Mouse (Mus musculus) heart, postnatal 4 days (tissue): Measurements from ENCODE around the gene Cd28. TPM values are rescaled to one million over a fixed set of nuclear protein-coding genes. Genes with fewer than 3 reads are reported as not detected.

Source experiments
- DNase-seq: peaks from one replicate; pipeline ENCODE4 v3.0.0; 2021
- total RNA-seq, 2 experiments: library from RNA; stranded (reverse); gene quantifications; 2 replicates each; pipeline ENCODE4 v1.2.3; 2021

The Cd28 gene
- total RNA-seq, 2 experiments from 2014 or later: 0.63 to 0.71 TPM

DNA sequence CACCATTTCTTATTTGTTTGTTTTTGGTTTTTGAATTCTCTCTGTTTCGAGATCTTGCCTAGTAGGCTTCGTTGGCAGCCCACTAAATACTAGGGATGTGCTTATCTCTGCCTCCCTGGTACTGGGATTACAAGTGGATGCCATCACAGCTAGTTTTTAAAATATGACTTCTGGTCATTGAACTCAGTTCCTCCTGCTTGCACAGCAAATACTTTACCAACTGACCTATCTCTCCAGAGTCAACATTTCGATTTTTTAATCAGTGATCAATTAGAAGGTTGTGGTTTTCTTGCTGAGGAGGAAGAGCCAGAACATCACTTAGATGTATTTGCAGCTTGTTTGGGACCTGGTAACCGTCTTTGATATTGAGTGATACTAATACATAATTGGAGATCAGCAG, 34.4 kb downstream of the Cd28 start:
- no peak for DNase-seq

GRCm38 (mm10) chr1:60752986-60753385, 36.4 kb downstream of the Cd28 start:
- DNase-seq: no peak

DNA sequence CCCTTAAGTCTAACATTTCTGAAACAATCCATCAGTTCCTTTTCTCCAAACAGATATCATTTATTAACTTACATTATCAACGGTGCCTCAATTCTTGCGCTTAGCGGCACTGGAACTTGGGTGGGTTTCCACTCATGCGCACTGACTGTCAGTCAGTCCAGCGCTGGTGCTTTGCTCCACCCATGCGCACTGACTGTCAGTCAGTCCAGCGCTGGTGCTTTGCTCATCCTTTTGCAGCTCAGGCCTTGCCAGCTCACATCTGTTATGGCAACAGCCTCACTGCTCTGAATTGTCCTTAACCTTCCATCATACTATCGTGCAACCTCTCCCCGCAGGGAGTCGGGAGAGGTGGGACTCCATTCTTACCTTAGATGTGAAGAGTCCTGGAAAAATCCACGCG, 37.4 kb downstream of the Cd28 start:
- no peak for DNase-seq

DNA sequence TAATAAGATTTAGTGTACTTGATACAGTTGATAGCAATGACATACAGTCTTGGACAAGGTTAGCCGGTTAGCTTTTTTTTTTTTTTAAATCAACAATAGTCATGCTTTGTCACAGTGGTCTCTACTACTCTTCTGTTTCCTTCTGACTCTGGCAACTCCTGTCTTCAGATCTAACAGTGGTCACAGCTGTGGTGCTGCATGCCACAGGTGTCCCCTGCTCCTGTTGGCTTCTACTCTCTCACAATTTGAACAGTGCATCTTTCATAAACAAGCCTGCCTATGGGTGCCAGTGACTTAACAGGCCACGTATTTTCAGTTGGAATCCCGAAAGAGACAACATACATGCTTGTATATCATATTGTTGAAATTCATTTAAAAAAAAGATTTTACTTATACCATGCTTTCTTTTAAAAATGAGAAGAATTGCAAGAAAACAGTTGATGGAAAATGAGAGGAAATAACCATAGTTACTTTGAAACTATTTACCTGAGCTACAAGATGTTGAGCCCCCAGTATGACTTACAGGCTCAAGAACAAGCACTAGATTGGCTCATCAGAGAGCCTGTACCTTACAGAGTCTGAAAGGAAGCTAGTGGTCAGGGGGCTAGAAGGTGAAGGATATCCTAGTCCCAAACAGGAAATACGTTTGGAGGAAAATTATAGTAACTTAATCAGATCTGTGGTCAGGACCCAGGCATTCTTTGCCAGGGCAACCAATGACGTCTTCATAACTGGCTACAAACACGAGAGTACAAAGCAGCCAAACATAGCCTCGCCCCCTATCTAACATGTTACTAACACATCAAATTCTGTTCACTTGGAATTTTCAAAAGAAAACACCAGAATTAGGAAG, 39.0 kb downstream of the Cd28 start:
- no peak for DNase-seq

- no peak for DNase-seq
These were observed 41.0 kb downstream of the Cd28 start for GRCm38 (mm10) chr1:60757631-60758030.

DNA sequence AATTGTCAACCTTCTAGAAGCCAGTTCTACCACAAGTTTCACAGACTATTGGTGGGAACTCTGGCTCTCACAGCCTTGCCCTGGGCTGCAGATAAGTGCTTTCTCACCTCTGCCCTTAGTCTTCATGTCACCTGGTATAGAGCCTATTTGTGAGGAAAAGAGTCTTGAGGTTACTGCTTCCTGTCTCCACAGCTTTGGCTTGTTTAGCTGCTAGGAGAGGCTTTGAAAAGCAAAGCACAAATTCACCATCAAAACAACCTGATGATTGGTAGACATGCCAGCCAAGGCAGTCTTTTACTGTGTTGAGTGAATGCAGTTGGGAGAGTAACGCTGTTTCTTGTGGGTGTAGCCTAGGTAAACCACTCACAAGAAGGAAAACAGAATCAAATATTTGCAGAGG, 41.6 kb downstream of the Cd28 start:
- DNase-seq: no peak

DNA sequence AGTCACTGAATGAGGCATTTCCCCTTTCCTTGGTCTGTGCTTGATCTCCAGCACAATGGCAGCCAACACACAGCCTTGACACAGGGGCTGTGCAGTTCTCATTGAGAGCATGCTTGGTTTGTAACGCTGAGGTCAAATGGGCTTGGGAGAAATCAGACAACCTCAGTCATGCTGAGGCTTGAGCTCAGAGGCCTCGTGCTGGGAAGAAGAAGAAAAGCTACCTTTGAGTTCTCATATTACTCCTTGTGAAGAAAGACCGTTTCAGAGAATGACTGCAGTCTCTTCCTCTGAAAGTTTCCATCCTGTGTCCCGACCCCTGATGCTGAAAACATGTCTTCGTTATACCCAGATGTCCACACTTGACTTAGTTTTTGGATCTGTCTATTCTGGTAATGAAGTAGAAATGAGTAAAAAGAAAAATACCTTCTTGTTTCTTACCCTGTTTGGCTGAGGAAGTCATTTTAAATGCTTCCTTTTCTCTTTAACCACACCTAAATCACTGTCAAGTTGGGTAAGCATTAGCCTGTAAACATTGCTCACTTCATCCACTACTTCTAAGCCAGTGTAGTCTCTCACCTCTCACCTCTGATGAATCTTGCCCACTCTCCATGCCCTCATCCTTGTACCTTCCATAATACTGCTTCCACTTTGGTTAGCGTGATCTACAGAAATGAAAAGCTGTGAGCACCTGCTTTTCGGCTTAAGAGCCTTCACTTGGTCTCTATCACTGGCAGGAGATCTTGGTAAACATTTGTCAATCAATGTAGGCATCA, 43.1 kb downstream of the Cd28 start:
- no peak for DNase-seq

DNA sequence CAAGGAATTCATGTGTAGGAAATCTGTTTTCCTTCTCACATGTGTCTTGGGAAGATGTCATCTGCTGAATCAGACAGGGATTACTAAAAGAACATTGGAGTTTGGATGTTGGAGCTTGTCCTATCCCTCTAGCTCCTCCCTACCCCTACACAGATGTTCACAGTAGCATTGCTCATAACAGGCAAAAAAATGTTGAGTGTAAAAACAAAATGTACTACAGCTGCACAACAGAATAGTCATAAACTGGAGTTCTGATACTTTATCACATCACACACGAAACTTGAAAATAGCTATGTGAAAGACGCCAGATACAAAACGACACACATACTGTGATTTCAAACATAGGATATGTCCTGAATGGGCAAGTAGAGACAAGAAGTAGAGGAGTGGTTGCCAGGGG, 43.9 kb downstream of the Cd28 start:
- no peak for DNase-seq

- no peak for DNase-seq
These were observed 45.0 kb downstream of the Cd28 start for GRCm38 (mm10) chr1:60761528-60762171.

GRCm38 (mm10) chr1:60762451-60762850, 45.9 kb downstream of the Cd28 start:
- no peak for DNase-seq

DNA sequence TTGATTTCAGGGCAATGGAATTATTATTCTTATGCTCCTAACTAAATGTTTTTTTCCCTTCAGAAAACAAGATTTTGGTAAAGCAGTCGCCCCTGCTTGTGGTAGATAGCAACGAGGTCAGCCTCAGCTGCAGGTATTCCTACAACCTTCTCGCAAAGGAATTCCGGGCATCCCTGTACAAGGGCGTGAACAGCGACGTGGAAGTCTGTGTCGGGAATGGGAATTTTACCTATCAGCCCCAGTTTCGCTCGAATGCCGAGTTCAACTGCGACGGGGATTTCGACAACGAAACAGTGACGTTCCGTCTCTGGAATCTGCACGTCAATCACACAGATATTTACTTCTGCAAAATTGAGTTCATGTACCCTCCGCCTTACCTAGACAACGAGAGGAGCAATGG, 46.3 kb downstream of the Cd28 start:
- DNase-seq: no peak

GRCm38 (mm10) chr1:60771771-60772170, 55.2 kb downstream of the Cd28 start:
- DNase-seq: no peak

GRCm38 (mm10) chr1:60773231-60773630, 56.6 kb downstream of the Cd28 start:
- DNase-seq: no peak

DNA sequence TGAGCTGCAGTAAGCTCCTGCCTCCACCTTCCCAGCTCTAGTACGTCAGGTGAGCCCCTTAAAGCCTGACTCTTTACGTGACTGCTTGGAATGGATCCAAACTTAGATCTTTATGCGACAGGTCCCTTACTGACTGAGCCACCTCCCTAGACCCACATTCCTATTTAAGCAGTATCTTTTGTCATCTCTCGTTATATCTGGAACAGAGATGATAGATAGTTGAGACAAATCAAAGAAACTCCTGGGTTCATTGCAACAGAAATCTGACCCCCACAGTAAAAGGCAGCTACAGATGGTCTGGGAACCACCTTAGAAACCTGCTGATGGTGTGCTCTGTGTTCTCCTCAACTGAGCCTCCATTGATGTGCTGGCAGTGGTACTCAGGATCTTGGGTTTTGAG, 59.6 kb downstream of the Cd28 start:
- DNase-seq: no peak

- DNase-seq: no peak
These were observed 60.3 kb downstream of the Cd28 start for GRCm38 (mm10) chr1:60776906-60777305.

DNA sequence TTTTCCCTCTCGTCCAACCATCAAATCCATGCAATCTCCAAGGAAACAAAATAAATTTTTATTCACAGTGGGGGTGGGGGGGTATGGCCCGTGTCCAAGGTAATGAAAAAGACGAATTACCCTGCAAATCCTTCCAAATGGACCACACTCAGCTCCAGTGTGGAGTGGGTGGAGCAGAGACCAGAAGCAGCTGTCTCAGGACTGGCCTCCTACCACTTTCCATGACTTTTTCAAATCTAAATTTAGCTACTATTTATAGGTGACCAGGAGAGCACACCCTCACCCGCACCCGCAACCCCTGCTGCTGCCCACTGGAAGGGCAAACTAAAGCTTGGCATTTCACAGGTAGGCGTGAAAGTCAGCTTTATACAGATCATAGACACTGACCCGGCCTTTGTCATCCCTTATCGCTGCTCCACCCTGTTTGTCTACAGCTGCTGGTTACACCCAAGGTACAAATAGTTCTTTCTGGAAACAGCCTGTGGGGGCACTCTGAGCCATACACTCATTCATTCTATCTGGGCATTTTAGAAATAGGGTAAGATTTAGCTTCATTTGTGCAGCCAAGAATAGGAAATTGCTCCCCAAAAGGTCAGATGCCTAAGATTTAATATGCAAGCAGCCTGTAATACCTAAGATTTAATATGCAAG, 62.0 kb downstream of the Cd28 start:
- DNase-seq: peak; percentile 57

GRCm38 (mm10) chr1:60779176-60779575, 62.6 kb downstream of the Cd28 start:
- DNase-seq: no peak

DNA sequence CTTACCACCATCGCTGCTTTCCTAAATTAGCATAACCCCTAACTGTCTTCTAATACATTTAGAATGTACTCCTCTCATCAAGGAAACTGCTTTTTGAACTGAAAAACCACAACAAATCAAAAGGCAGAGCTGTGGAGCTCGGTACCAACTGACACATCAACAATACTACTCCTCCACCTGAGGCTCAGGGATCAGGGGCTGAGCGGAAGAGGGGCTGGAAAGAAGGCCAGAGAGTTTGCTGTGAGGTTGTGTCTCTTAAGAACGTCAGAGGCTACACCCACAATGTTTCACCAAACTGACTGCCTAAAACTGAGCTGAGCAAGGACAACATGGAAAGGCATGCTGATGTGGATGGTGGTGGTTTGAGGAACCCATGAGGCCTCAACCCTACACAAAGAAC, 65.1 kb downstream of the Cd28 start:
- DNase-seq: no peak

DNA sequence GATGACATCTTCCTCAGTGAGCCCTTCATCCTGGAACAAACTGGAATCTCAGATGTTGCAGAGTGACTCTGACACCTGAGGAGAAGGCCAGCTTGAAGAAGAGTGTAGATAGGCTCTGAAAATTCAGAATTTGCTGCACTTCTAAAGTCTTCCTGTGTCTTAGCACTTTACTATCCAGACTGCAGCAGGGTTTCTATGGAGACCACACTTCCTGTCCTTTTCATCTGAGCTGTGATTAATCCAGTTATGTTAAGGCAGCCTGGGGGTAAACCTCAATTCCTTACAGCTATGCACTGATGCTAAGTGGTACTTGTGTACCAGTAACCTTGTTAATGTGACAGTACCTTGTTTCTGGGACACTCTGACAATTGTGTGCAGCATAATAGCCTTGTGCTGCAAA, 77.1 kb downstream of the Cd28 start:
- DNase-seq: no peak

DNA sequence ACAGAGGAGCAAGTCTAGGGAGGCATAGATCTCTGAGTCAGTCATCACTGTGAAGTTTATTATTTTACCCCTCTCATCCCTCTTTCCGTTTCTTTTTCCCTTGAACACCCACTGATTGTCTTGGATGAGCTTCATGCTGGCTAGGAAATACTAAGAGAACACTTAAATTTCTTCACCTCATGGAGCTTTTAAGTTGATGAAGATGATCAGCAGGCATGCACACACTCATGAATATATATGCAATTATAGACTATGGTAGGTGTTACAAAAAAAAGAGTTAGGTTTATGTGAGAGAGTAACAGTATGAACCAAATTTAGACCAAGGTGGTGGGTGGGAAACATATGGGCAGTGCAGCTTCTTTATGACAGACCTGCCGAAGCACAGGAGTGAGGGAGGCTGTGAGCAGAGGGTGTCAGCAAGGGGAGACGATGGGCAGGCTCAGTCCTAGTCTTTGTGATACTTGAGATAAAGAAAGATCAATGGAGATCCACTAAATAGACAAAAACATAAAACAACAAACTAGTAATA, 79.1 kb downstream of the Cd28 start:
- DNase-seq: no peak

DNA sequence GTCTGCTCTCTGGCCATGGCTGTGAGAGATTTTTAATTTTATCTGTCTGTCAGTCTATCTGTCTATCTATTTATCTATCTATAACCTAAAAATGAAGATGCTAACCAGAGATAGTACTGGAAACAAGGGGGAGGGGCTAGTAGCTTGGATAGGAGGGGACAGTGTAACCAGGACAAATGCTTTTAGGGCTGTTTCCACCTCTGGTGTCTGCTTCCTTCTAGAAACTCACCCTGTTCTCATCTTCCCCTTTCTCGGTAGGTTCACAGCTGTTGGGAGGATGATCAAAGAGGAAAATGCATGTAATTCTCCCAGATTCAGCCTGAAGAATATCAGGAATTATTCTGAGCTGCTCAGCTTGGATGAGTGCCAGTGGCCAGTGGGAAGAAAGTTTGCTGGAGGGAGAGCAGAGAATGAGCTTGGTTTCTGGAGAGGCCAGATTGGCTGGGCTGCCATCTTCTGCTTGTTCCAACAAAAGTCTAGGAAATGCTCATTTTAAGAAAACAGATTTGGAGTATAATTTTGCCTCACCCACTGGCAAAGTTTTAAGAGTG, 83.3 kb downstream of the Cd28 start:
- DNase-seq: peak; percentile 41

GRCm38 (mm10) chr1:60801210-60801671, 84.6 kb downstream of the Cd28 start:
- DNase-seq: no peak
